Mouse (Mus musculus): Measurements from ENCODE around the gene Gm867. TPM values are rescaled to one million over a fixed set of nuclear protein-coding genes. Genes with fewer than 3 reads are reported as not detected.

The Gm867 gene
- polyA plus RNA-seq, 1 experiment from 2014 or later, result 3.0 TPM

GRCm38 (mm10) chr10:75934991-75935390 is 5.5 kb downstream of the Gm867 start:
- H3K4me1 ChIP-seq (replicated peaks), result peaks cover 50% of the 10 kb centered on the region
- H3K36me3 ChIP-seq, result no peaks in the 10 kb centered on the region
- WGBS, result 92% methylated on average over 1 of the region's 1 CpGs
- no peak for ATAC-seq (ENCODE audit: low read depth)
- H3K27me3 ChIP-seq, result peaks cover 38% of the 10 kb centered on the region
- H3K9me3 ChIP-seq, result no peaks in the 10 kb centered on the region
- H3K4me2 ChIP-seq, result peak overlapping the region; percentile 83
- no peak overlapping the region for H3K27ac ChIP-seq (replicated peaks)
- peak overlapping the region; percentile 74 for H3K9ac ChIP-seq
- peak overlapping the region; percentile 58; the same call in 1 of the 2 replicates for H3K4me3 ChIP-seq

GRCm38 (mm10) chr10:75932891-75933290 is 7.6 kb downstream of the Gm867 start, which contains the start of gene Chchd10:
Gene Chchd10, plus strand, starts transcription at chr10:75933130.
- no peaks in the 10 kb centered on the region for H3K9me3 ChIP-seq
- H3K4me3 ChIP-seq, result peak within 1 kb of the TSS; percentile 51
- H3K36me3 ChIP-seq, result peaks cover 5% of the 10 kb centered on the region; the same call in 1 of the 2 replicates
- H3K9ac ChIP-seq, result peak within 1 kb of the TSS; percentile 85
- H3K27me3 ChIP-seq, result peaks cover 36% of the 10 kb centered on the region
- H3K4me1 ChIP-seq (replicated peaks), result peaks cover 51% of the 10 kb centered on the region
- ATAC-seq (ENCODE audit: low read depth), result no peak
- peak within 1 kb of the TSS; percentile 92 for H3K4me2 ChIP-seq
- 23% methylated on average over 6 of the region's 6 CpGs for WGBS
- peak within 1 kb of the TSS; percentile 59 for H3K27ac ChIP-seq (replicated peaks)

- peak overlapping the region; percentile 85 for H3K9ac ChIP-seq
- peak overlapping the region; percentile 59 for H3K27ac ChIP-seq (replicated peaks)
- peak overlapping the region; percentile 51 for H3K4me3 ChIP-seq
- under 1% methylated on average over 33 of the region's 44 CpGs for WGBS
- ATAC-seq (ENCODE audit: low read depth), result peak; percentile 42
- H3K4me2 ChIP-seq, result peak overlapping the region; percentile 92
- H3K36me3 ChIP-seq, result peaks cover 12% of the 10 kb centered on the region; the same call in 1 of the 2 replicates
- H3K27me3 ChIP-seq, result peaks cover 30% of the 10 kb centered on the region
- peaks cover 44% of the 10 kb centered on the region for H3K4me1 ChIP-seq (replicated peaks)
- no peaks in the 10 kb centered on the region for H3K9me3 ChIP-seq
Observed at GRCm38 (mm10) chr10:75932081-75932678, 8.3 kb downstream of the Gm867 start.

GRCm38 (mm10) chr10:75931311-75931710 is 9.2 kb downstream of the Gm867 start:
- Histone ChIP-seq H3K4me1 (replicated peaks) (peaks cover 42% of the 10 kb centered on the region), H3K36me3 (peaks cover 19% of the 10 kb centered on the region; the same call in 1 of the 2 replicates), H3K9ac (peak overlapping the region; percentile 85), H3K4me2 (peak overlapping the region; percentile 92), H3K27me3 (peaks cover 27% of the 10 kb centered on the region), H3K4me3 (peak overlapping the region; percentile 51), H3K9me3 (no peaks in the 10 kb centered on the region), H3K27ac (replicated peaks) (no peak overlapping the region)
- no peak for ATAC-seq (ENCODE audit: low read depth)
- 25% methylated on average over 7 of the region's 7 CpGs for WGBS

GRCm38 (mm10) chr10:75930304-75930703 is 10.2 kb downstream of the Gm867 start:
- ATAC-seq (ENCODE audit: low read depth), result no peak
- Histone ChIP-seq H3K9me3 (no peaks in the 10 kb centered on the region), H3K4me1 (replicated peaks) (peaks cover 32% of the 10 kb centered on the region), H3K36me3 (peaks cover 29% of the 10 kb centered on the region; the same call in 1 of the 2 replicates), H3K9ac (no peak overlapping the region), H3K4me3 (no peak overlapping the region), H3K27ac (replicated peaks) (no peak overlapping the region), H3K4me2 (peak overlapping the region; percentile 92), H3K27me3 (peaks cover 24% of the 10 kb centered on the region)
- 28% methylated on average over 6 of the region's 6 CpGs for whole genome bisulfite sequencing

GRCm38 (mm10) chr10:75926396-75926795 is 14.1 kb downstream of the Gm867 start:
- ATAC-seq (ENCODE audit: low read depth), result no peak
- Histone ChIP-seq H3K4me2 (no peak overlapping the region), H3K27me3 (peaks cover 7% of the 10 kb centered on the region), H3K9me3 (no peaks in the 10 kb centered on the region), H3K36me3 (peaks cover 31% of the 10 kb centered on the region; the same call in 1 of the 2 replicates), H3K9ac (no peak overlapping the region), H3K27ac (replicated peaks) (no peak overlapping the region), H3K4me3 (no peak overlapping the region), H3K4me1 (replicated peaks) (peaks cover 28% of the 10 kb centered on the region)
- 82% methylated on average over 13 of the region's 13 CpGs for WGBS

GRCm38 (mm10) chr10:75924324-75924723 is 16.1 kb downstream of the Gm867 start:
- no peak overlapping the region for H3K27ac ChIP-seq (replicated peaks)
- no peaks in the 10 kb centered on the region for H3K27me3 ChIP-seq
- 65% methylated on average over 2 of the region's 2 CpGs for WGBS
- ATAC-seq (ENCODE audit: low read depth), result no peak
- no peak overlapping the region for H3K4me2 ChIP-seq
- H3K4me1 ChIP-seq (replicated peaks), result peaks cover 30% of the 10 kb centered on the region
- no peaks in the 10 kb centered on the region for H3K9me3 ChIP-seq
- peaks cover 31% of the 10 kb centered on the region; the same call in 1 of the 2 replicates for H3K36me3 ChIP-seq
- no peak overlapping the region for H3K4me3 ChIP-seq
- H3K9ac ChIP-seq, result no peak overlapping the region

- Histone ChIP-seq H3K4me3 (peak overlapping the region; percentile 89), H3K4me1 (replicated peaks) (peaks cover 53% of the 10 kb centered on the region), H3K36me3 (peaks cover 25% of the 10 kb centered on the region), H3K9me3 (no peaks in the 10 kb centered on the region), H3K27ac (replicated peaks) (peak overlapping the region; percentile 99), H3K9ac (peak overlapping the region; percentile 98), H3K4me2 (peak overlapping the region; percentile 89), H3K27me3 (no peaks in the 10 kb centered on the region)
- peak; percentile 49 for ATAC-seq (ENCODE audit: low read depth)
- 4% methylated on average over 22 of the region's 22 CpGs for WGBS
Observed at GRCm38 (mm10) chr10:75921726-75922560, 18.5 kb downstream of the Gm867 start.

- Histone ChIP-seq H3K4me2 (peak within 1 kb of the TSS; percentile 89), H3K4me1 (replicated peaks) (peaks cover 56% of the 10 kb centered on the region), H3K36me3 (peaks cover 24% of the 10 kb centered on the region), H3K9ac (peak within 1 kb of the TSS; percentile 98), H3K4me3 (peak within 1 kb of the TSS; percentile 89), H3K27me3 (no peaks in the 10 kb centered on the region), H3K9me3 (no peaks in the 10 kb centered on the region), H3K27ac (replicated peaks) (peak within 1 kb of the TSS; percentile 99)
- under 1% methylated on average over 76 of the region's 76 CpGs for WGBS
- ATAC-seq (ENCODE audit: low read depth), result peak; percentile 92
Observed at GRCm38 (mm10) chr10:75921026-75921725, 19.3 kb downstream of the Gm867 start, which contains the start of gene Smarcb1. Gene Smarcb1, minus strand, starts transcription at chr10:75921617.

GRCm38 (mm10) chr10:75919026-75919425 is 21.4 kb downstream of the Gm867 start:
- Histone ChIP-seq H3K4me2 (peak overlapping the region; percentile 89), H3K27me3 (no peaks in the 10 kb centered on the region), H3K9me3 (no peaks in the 10 kb centered on the region), H3K4me3 (no peak overlapping the region; the same call in 1 of the 2 replicates), H3K9ac (peak overlapping the region; percentile 38; the same call in 1 of the 2 replicates), H3K4me1 (replicated peaks) (peaks cover 56% of the 10 kb centered on the region), H3K36me3 (peaks cover 32% of the 10 kb centered on the region), H3K27ac (replicated peaks) (0 out of 2 replicates have a peak overlapping the region, but pooled peaks have one; percentile 18)
- ATAC-seq (ENCODE audit: low read depth), result no peak
- 84% methylated on average over 5 of the region's 5 CpGs for WGBS

- Histone ChIP-seq H3K27me3 (no peaks in the 10 kb centered on the region), H3K27ac (replicated peaks) (no peak overlapping the region), H3K9ac (no peak overlapping the region), H3K4me2 (no peak overlapping the region), H3K4me3 (no peak overlapping the region), H3K4me1 (replicated peaks) (peaks cover 41% of the 10 kb centered on the region), H3K36me3 (peaks cover 50% of the 10 kb centered on the region), H3K9me3 (no peaks in the 10 kb centered on the region)
- no peak for ATAC-seq (ENCODE audit: low read depth)
- 80% methylated on average over 8 of the region's 8 CpGs for WGBS
Observed at GRCm38 (mm10) chr10:75916840-75917239, 23.6 kb downstream of the Gm867 start.

Data from neural tube, embryonic 13.5 days (tissue).